Mouse (Mus musculus): ENCODE results near the gene Cib1. TPM values are rescaled to one million over a fixed set of nuclear protein-coding genes. Genes with fewer than 3 reads are reported as not detected.

Gene Cib1
- total RNA-seq, 2 experiments from 2014 or later: 5.6 to 9.0 TPM

- intact Hi-C loops (cut with DNase I): no loop called here
- no peak for DNase-seq
- H3K4me3 ChIP-seq: no peak overlapping the region
- H3K27ac ChIP-seq: no peak overlapping the region
- TF ChIP-seq CTCF (IDR thresholded peaks at IDR 0.05): no peak
These were observed 25.1 kb upstream of the Cib1 start for GRCm38 (mm10) chr7:80257706-80258105.

- no peak for DNase-seq
- TF ChIP-seq CTCF (IDR thresholded peaks at IDR 0.05): peak; percentile 28; the same call in 1 of the 2 replicates
- no peak overlapping the region for H3K4me3 ChIP-seq
- intact Hi-C loops (cut with DNase I): no loop called here
- no peak overlapping the region for H3K27ac ChIP-seq
These were observed 23.4 kb upstream of the Cib1 start for GRCm38 (mm10) chr7:80255981-80256380.

- no peak for TF ChIP-seq CTCF (IDR thresholded peaks at IDR 0.05)
- no peak overlapping the region for H3K4me3 ChIP-seq
- H3K27ac ChIP-seq: no peak overlapping the region
- DNase-seq: no peak
- intact Hi-C loops (cut with DNase I): no loop called here
These were observed 20.3 kb upstream of the Cib1 start for GRCm38 (mm10) chr7:80252886-80253285.

- no peak for DNase-seq
- Histone ChIP-seq H3K27ac (no peak overlapping the region), H3K4me3 (no peak overlapping the region)
- TF ChIP-seq CTCF (IDR thresholded peaks at IDR 0.05): no peak
- intact Hi-C loops (cut with DNase I): no loop called here
These were observed 19.8 kb upstream of the Cib1 start for GRCm38 (mm10) chr7:80252437-80252836.

GRCm38 (mm10) chr7:80246859-80247258, 14.2 kb upstream of the Cib1 start:
- Histone ChIP-seq H3K27ac (peak overlapping the region; percentile 84; the same call in 1 of the 2 replicates), H3K4me3 (peak overlapping the region; percentile 90)
- intact Hi-C loops (cut with DNase I): loop anchor here (5.0 kb wide), 1 partner anchor 75 kb away; the partner anchor contains the start of gene Rccd1
- no peak for TF ChIP-seq CTCF (IDR thresholded peaks at IDR 0.05)
- DNase-seq: no peak

GRCm38 (mm10) chr7:80246148-80246721, 13.6 kb upstream of the Cib1 start, which contains the start of gene Ttll13:
Gene Ttll13, plus strand, starts transcription at chr7:80246376.
- DNase-seq: peak; percentile 97
- TF ChIP-seq CTCF (IDR thresholded peaks at IDR 0.05): peak; percentile 56
- intact Hi-C loops (cut with DNase I): loop anchor here (5.0 kb wide), 1 partner anchor 76 kb away; the partner anchor contains the start of gene Rccd1
- Histone ChIP-seq H3K27ac (peak within 1 kb of the TSS; percentile 84), H3K4me3 (peak within 1 kb of the TSS; percentile 90)

GRCm38 (mm10) chr7:80244851-80245250, 12.2 kb upstream of the Cib1 start:
- DNase-seq: no peak
- intact Hi-C loops (cut with DNase I): loop anchor here (5.0 kb wide), 1 partner anchor 77 kb away; the partner anchor contains the start of gene Rccd1
- Histone ChIP-seq H3K4me3 (no peak overlapping the region), H3K27ac (no peak overlapping the region)
- TF ChIP-seq CTCF (IDR thresholded peaks at IDR 0.05): no peak

GRCm38 (mm10) chr7:80241661-80242060, 9.0 kb upstream of the Cib1 start:
- TF ChIP-seq CTCF (IDR thresholded peaks at IDR 0.05): no peak
- intact Hi-C loops (cut with DNase I): no loop called here
- H3K4me3 ChIP-seq: no peak overlapping the region
- DNase-seq: no peak
- no peak overlapping the region for H3K27ac ChIP-seq

GRCm38 (mm10) chr7:80238542-80238941, 5.9 kb upstream of the Cib1 start:
- Histone ChIP-seq H3K27ac (no peak overlapping the region), H3K4me3 (no peak overlapping the region)
- intact Hi-C loops (cut with DNase I): no loop called here
- TF ChIP-seq CTCF (IDR thresholded peaks at IDR 0.05): no peak
- no peak for DNase-seq

GRCm38 (mm10) chr7:80233799-80234198, 1.2 kb upstream of the Cib1 start:
- intact Hi-C loops (cut with DNase I): no loop called here
- TF ChIP-seq CTCF (IDR thresholded peaks at IDR 0.05): no peak
- H3K4me3 ChIP-seq: peak overlapping the region; percentile 92
- H3K27ac ChIP-seq: no peak overlapping the region
- DNase-seq: no peak

GRCm38 (mm10) chr7:80231971-80232488, 583 bp downstream of the Cib1 start:
- peak overlapping the region; percentile 89 for H3K27ac ChIP-seq
- intact Hi-C loops (cut with DNase I): no loop called here
- no peak for DNase-seq
- H3K4me3 ChIP-seq: peak overlapping the region; percentile 92
- no peak for TF ChIP-seq CTCF (IDR thresholded peaks at IDR 0.05)

- Histone ChIP-seq H3K4me3 (no peak overlapping the region), H3K27ac (no peak overlapping the region)
- DNase-seq: no peak
- intact Hi-C loops (cut with DNase I): no loop called here
- no peak for TF ChIP-seq CTCF (IDR thresholded peaks at IDR 0.05)
These were observed 2.4 kb downstream of the Cib1 start for GRCm38 (mm10) chr7:80230196-80230595.

- Histone ChIP-seq H3K4me3 (no peak overlapping the region), H3K27ac (no peak overlapping the region)
- no peak for TF ChIP-seq CTCF (IDR thresholded peaks at IDR 0.05)
- intact Hi-C loops (cut with DNase I): no loop called here
- DNase-seq: no peak
These were observed 5.5 kb downstream of the Cib1 start for GRCm38 (mm10) chr7:80227065-80227464.

Measured in gastrocnemius, adult 2 months (tissue).